Mouse (Mus musculus): ENCODE results near the gene Ctrc.

DNA sequence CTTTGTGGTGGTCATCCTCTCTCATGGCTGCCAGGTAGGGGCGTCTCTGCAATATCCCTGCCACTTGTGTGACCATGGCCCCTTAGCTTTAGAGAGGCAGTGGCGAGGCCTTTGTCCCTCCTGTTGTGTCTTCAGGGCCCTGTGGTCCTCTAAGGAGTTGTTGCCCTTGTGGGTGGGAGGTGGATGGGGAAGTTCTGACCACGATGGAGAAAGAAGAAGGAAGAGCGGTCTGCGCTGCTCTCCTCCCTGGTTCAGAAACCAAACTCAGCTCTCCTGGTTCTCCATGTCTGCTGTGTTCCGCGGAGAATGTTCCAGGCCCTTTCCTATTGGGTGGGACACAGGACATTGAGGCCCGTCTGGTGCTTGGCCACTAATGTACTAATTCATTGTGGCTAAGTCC lies 40.3 kb downstream of the Ctrc start:
- TF ChIP-seq CTCF (conservative IDR thresholded peaks at IDR 0.05; ENCODE audit: low read length) (no peak), POU5F1 (IDR thresholded peaks at IDR 0.05; ENCODE audit: borderline replicate concordance, low read length) (no peak), NANOG (IDR thresholded peaks at IDR 0.05; ENCODE audit: borderline replicate concordance, low read length) (no peak)

All from E14TG2a.4 (cell line).